Mouse (Mus musculus) stomach, embryonic 16.5 days (tissue): ENCODE data around the gene Gins3. TPM values are rescaled to one million over a fixed set of nuclear protein-coding genes. Genes with fewer than 3 reads are reported as not detected.
A peak's percentile ranks its signal among the peaks of the same experiment; 100 is the strongest.

ENCODE experiments used
- ATAC-seq: fragments of 200-750 bp; cut with Nextera tagmentation; 2 replicates; pipeline ENCODE4 v1.8.0; 2017; ENCODE audit warnings: moderate number of reproducible peaks, moderate TSS enrichment; ENCODE audit not compliant: insufficient read depth, low FRiP score
- H3K27ac ChIP-seq: fragments of 300-500 bp; sonication (generic); 2 replicates; pipeline ENCODE4 v1.5.1; 2014; ENCODE audit warnings: low read length
- H3K27me3 ChIP-seq: fragments of 300-500 bp; sonication (generic); 2 replicates; pipeline ENCODE4 v1.6.1; 2014; ENCODE audit warnings: low read length, control low read depth, mixed read lengths; ENCODE audit not compliant: control insufficient read depth, insufficient read depth
- H3K36me3 ChIP-seq: fragments of 300-500 bp; sonication (generic); 2 replicates; pipeline ENCODE4 v1.6.1; 2014; ENCODE audit warnings: low read length; ENCODE audit not compliant: control insufficient read depth, insufficient read depth
- H3K4me1 ChIP-seq: fragments of 300-500 bp; sonication (generic); 2 replicates; pipeline ENCODE4 v1.6.1; 2014; ENCODE audit warnings: low read length, control low read depth, mixed read lengths; ENCODE audit not compliant: control insufficient read depth, insufficient read depth
- H3K4me2 ChIP-seq: fragments of 300-500 bp; sonication (generic); 2 replicates; pipeline ENCODE4 v1.6.1; 2014; ENCODE audit warnings: low read depth, low read length, mixed read lengths
- H3K4me3 ChIP-seq: fragments of 300-500 bp; sonication (generic); replicated peaks from 2 replicates; pipeline ENCODE4 v1.5.1; 2014; ENCODE audit warnings: mild to moderate bottlenecking, low read length
- H3K9ac ChIP-seq: fragments of 300-500 bp; sonication (generic); 2 replicates; pipeline ENCODE4 v1.6.1; 2014; ENCODE audit warnings: low read length
- H3K9me3 ChIP-seq: fragments of 300-500 bp; sonication (generic); replicated peaks from 2 replicates; pipeline ENCODE4 v1.6.1; 2016; ENCODE audit warnings: low read length, control low read depth; ENCODE audit not compliant: control insufficient read depth
- WGBS: fragments of 180-500 bp; shearing (Covaris S2); extraction: QIAGEN DNeasy Blood & Tissue Kit; methylation state at CpG from one replicate; pipeline ENCODE4 v1.1.7; 2014; 5-methylcytosine and 5-hydroxymethylcytosine counted together
- polyA plus RNA-seq: library from polyadenylated mRNA; unstranded; fragments of >200 nt; fragmentation: Nextera tagmentation; extraction: Ambion mirVana; gene quantifications from 2 replicates; pipeline ENCODE4 v1.2.1, GENCODE M21; 2015

Gene Gins3
- polyA plus RNA-seq, 1 experiment from 2014 or later, result 15.8 TPM

DNA sequence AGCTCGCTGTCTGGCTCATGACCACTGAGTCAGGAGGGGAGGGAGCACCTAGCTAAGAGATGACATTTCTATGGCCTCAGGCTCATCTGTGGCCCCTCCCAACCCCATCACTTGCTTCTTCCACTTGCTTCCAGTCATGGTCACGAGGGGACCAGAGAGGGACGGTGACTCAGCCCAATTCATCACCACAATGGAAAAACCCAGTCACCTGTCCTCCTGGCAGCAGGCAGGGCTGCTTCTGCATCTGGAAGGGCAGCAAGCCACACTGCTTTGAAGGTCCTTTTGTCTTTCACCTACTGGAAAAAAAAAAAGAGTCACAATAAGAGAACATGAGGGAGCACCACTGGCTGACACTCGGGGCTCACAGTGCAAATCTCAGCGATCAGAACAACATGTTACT, 39.6 kb downstream of the Gins3 start:
- Histone ChIP-seq H3K27ac (no peak overlapping the region), H3K4me3 (no peak overlapping the region), H3K9me3 (no peaks in the 10 kb centered on the region), H3K4me2 (no peak overlapping the region), H3K4me1 (0 out of 2 replicates have a peak, but pooled peaks cover 4% of the 10 kb centered on the region), H3K27me3 (peaks cover 25% of the 10 kb centered on the region), H3K36me3 (no peaks in the 10 kb centered on the region), H3K9ac (no peak overlapping the region)
- 69% methylated on average over 5 of the region's 5 CpGs for WGBS
- ATAC-seq, result no peak

DNA sequence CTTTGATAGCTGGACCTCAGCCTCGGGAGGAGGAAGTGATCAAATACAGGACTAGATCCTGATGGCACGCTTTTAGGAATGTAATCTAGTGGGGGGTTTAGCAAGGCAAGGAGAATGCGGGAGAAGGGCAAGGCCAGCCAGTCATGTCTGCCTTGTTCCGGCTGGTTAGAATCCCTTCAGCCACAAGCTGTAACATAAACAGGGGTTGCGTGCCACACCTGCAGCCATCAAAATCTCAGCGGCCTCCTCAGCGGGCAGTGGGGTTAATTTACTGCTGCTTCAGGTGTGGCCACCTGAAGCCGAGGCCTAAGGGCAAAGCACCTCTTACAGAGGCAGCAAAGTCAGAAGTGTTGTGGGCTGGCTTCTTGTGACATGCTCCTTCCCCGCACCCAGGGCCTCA, 43.4 kb downstream of the Gins3 start, which contains the start of gene Ndrg4:
Gene Ndrg4 (plus strand): TSS at position 350 of the 400 bp plus-strand sequence.
- Histone ChIP-seq H3K9ac (peak within 1 kb of the TSS; percentile 70), H3K4me3 (peak within 1 kb of the TSS; percentile 57), H3K4me1 (0 out of 2 replicates have a peak, but pooled peaks cover 7% of the 10 kb centered on the region), H3K9me3 (no peaks in the 10 kb centered on the region), H3K4me2 (peak within 1 kb of the TSS; percentile 99), H3K27ac (no peak within 1 kb of the TSS), H3K27me3 (peaks cover 48% of the 10 kb centered on the region), H3K36me3 (no peaks in the 10 kb centered on the region)
- WGBS, result 38% methylated on average over 9 of the region's 9 CpGs
- ATAC-seq, result no peak

DNA sequence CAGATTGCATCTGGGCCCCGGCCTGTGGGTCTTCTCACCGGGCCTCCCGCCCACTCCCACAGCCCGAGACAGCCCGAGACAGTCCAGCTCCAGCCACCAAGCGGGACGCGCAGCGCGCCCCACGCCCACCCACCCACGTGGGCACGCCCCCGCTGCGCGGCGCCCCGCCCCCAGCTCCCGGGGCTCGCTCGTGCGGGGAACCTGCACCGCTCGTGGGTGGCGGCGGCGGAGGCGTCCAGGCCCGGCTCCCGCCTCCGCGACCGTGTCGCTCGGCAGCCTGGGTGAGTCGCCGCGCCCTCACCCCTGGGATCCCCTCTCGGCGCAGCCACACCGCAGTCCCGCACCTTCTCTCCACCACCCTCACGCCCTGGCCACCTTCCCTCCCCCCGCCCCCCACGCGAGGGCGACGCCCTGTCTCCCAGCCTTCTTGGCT, 44.4 kb downstream of the Gins3 start:
- Histone ChIP-seq H3K4me1 (0 out of 2 replicates have a peak, but pooled peaks cover 7% of the 10 kb centered on the region), H3K4me3 (peak overlapping the region; percentile 57), H3K9ac (peak overlapping the region; percentile 70), H3K9me3 (no peaks in the 10 kb centered on the region), H3K4me2 (peak overlapping the region; percentile 99), H3K27me3 (peaks cover 48% of the 10 kb centered on the region), H3K27ac (no peak overlapping the region), H3K36me3 (no peaks in the 10 kb centered on the region)
- WGBS, result 1% methylated on average over 29 of the region's 48 CpGs
- ATAC-seq, result peak; percentile 22; the same call in 1 of the 2 replicates

DNA sequence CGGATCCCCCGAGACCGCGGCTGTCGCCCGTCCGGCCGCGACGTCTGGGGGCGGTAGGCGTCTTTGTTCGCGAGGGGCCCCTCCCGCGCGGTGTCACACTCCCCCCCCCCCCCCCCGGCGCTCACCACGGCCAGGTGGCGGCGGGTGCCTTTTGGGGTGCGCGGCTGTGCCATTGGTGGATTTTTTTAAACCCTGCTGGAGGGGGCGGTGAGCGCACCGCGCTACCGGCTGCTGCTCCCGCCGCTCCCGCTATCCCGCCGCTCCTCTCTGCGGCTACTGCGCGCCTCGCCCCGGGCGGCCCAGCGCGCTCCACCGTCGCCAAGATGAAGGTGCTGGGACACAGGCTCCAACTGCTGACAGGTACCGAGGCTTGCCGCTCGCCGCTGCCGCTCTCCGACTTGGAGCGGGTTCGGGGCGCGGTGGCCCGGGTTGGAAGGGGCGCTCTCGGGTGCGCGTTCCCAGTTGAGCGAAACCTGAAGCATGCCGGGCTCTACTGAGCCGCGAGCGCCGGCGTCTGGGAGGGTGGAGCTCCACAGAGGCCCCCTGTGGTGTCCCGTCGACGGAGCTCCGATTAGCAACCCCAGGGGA, 44.9 kb downstream of the Gins3 start:
- ATAC-seq, result peak; percentile 22; the same call in 1 of the 2 replicates
- H3K4me1 ChIP-seq, result 0 out of 2 replicates have a peak, but pooled peaks cover 7% of the 10 kb centered on the region
- H3K36me3 ChIP-seq, result no peaks in the 10 kb centered on the region
- H3K27ac ChIP-seq, result no peak overlapping the region
- WGBS, result under 1% methylated on average over 65 of the region's 70 CpGs
- peak overlapping the region; percentile 70 for H3K9ac ChIP-seq
- peak overlapping the region; percentile 57 for H3K4me3 ChIP-seq
- H3K27me3 ChIP-seq, result peaks cover 48% of the 10 kb centered on the region
- H3K9me3 ChIP-seq, result no peaks in the 10 kb centered on the region
- peak overlapping the region; percentile 99 for H3K4me2 ChIP-seq

DNA sequence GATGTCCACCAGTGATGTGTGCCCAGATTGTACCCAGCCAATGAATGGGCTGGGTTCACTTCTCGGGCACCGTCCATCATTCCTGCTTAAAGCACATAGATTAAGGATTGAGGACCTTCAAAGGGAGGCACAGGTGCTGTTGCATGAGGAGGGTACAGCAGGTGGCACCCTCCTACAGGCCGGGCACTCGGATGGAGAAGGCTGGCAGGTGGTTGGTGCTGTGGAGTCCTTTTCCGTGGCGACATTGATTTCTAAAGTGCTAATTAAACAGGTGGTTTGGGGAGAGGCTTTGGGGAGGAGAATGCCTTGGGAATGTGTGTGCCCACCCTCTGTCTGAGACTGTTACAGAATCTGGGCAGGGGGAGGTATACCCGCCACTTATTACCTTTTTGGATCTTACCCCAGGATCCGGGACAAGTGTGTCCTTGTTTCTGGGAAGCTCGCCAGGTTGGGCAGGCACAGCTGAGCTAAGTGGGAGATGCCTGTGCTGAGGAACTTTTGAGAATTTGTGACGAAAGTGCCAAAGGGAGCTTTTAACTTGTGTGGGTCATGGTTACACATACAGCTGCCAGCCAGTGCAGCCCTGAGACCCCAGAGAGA, 54.9 kb downstream of the Gins3 start:
- H3K4me1 ChIP-seq, result no peaks in the 10 kb centered on the region
- no peak overlapping the region for H3K9ac ChIP-seq
- H3K27me3 ChIP-seq, result no peaks in the 10 kb centered on the region
- 64% methylated on average over 10 of the region's 10 CpGs for WGBS
- no peak overlapping the region for H3K4me3 ChIP-seq
- no peak overlapping the region for H3K27ac ChIP-seq
- H3K9me3 ChIP-seq, result no peaks in the 10 kb centered on the region
- no peak for ATAC-seq
- no peaks in the 10 kb centered on the region for H3K36me3 ChIP-seq
- H3K4me2 ChIP-seq, result no peak overlapping the region

DNA sequence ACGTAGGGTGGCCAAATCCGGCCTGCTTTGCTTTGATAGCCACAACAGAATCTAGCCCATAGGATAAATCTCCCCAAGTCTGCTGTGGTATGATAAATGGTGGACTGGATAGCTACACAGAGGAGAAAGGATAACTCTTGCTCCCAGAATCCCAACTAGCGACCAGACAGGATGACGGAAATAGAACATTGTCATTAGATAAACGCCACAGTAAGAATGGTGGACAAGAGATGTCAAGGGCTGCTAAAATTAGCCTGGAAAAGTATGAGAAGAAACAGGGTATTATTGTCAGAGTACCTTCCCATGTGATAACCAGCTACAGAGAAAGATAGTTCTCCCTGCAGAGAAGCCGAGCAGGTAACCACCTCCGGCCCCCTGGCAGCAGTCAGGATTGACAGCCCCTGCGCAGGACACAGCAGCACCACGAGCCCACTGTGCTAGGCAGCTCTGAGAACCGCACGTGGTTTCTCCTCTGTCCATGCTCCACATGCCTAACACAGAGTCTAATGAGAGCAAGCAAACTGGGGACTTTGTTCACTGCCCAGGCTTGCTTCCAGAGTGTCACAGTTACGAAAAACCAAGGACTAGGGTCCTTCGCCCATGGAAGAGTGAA, 57.8 kb downstream of the Gins3 start:
- Histone ChIP-seq H3K9ac (no peak overlapping the region), H3K9me3 (no peaks in the 10 kb centered on the region), H3K4me2 (no peak overlapping the region), H3K4me1 (no peaks in the 10 kb centered on the region), H3K36me3 (no peaks in the 10 kb centered on the region), H3K27me3 (peaks cover 12% of the 10 kb centered on the region), H3K4me3 (no peak overlapping the region), H3K27ac (no peak overlapping the region)
- 75% methylated on average over 13 of the region's 13 CpGs for WGBS
- no peak for ATAC-seq

DNA sequence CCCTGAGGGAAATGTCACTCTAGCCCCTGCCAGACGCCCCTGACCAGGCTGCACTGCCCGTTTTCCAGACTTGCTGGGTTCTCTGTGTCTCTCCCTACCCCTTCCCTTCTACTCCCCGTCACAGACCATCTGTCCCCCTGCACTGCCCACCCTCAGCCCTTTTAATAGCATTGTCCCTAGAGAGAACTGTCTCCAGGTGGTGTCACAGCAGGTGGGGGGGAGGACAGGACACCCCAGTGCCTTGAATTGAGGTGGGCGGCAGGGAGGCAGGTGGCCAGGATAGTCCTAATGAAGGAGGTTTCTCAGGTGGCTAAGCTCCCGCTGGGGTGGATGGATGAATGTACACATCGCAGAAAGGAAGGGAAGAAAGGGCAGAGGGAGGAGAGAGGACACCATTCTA, 61.4 kb downstream of the Gins3 start:
- Histone ChIP-seq H3K36me3 (no peaks in the 10 kb centered on the region), H3K4me3 (no peak overlapping the region), H3K9me3 (no peaks in the 10 kb centered on the region), H3K4me2 (no peak overlapping the region), H3K4me1 (no peaks in the 10 kb centered on the region), H3K27ac (no peak overlapping the region), H3K9ac (no peak overlapping the region), H3K27me3 (peaks cover 22% of the 10 kb centered on the region)
- ATAC-seq, result no peak
- WGBS, result 23% methylated on average over 6 of the region's 6 CpGs
